Mouse (Mus musculus) G1E (cell line): Measurements from ENCODE around the gene Olfr25.

ENCODE experiments used
- CTCF ChIP-seq: IDR thresholded peaks from 2 replicates; pipeline ENCODE4 v1.5.1; 2012; ENCODE audit warnings: low read depth, low read length, inconsistent platforms, mixed read lengths
- GATA1 ChIP-seq: IDR thresholded peaks from 2 replicates; pipeline ENCODE4 v1.6.1; 2012; ENCODE audit warnings: borderline replicate concordance, low read length, inconsistent platforms, mixed read lengths
- GATA2 ChIP-seq: IDR thresholded peaks from 2 replicates; pipeline ENCODE4 v1.6.1; 2012; ENCODE audit warnings: low read depth, low read length, inconsistent platforms, borderline replicate concordance
- POLR2AphosphoS5 ChIP-seq: IDR thresholded peaks from 2 replicates; pipeline ENCODE4 v1.6.1; 2012; ENCODE audit warnings: low read depth, low read length, inconsistent platforms; ENCODE audit not compliant: insufficient replicate concordance
- TAL1 ChIP-seq: conservative IDR thresholded peaks from 2 replicates; pipeline ENCODE4 v1.6.1; 2012; ENCODE audit warnings: low read depth, low read length, inconsistent platforms, mixed read lengths

DNA sequence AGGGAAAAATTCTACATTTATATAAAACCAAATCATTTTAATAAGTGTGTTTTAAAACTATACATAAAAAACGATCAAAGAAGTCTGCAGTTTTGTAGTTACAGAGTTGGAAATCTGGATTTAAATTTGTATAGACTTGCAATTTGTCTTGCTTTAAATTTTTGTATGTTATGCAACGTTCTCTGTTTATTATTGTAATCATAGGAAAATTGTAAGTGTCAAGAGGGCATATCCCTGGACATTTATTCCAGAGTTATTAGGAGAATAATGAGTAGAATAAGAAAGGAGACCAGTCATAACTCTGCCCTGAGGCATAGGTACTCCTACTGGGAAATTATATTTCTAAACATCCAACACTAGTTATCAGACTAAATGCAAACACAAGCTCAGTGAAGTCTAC lies 47.9 kb downstream of the Olfr25 start, which contains the start of gene Olfr251:
- TF ChIP-seq CTCF = no peak
- no peak for TF ChIP-seq TAL1
- TF ChIP-seq GATA1 = no peak
- TF ChIP-seq GATA2 = no peak
- no peak for TF ChIP-seq POLR2AphosphoS5
